Mouse (Mus musculus) erythroblast, embryonic 14.5 days (primary cell): Measurements from ENCODE around the gene Fam184a. TPM values are rescaled to one million over a fixed set of nuclear protein-coding genes. Genes with fewer than 3 reads are reported as not detected.
A peak's percentile ranks its signal among the peaks of the same experiment; 100 is the strongest.

Experiments used
- H3K27me3 ChIP-seq: 2 replicates; pipeline ENCODE4 v1.6.1; 2012; ENCODE audit warnings: inconsistent platforms; ENCODE audit not compliant: control insufficient read depth
- H3K36me3 ChIP-seq: 2 replicates; pipeline ENCODE4 v1.6.1; 2012; ENCODE audit warnings: mild to moderate bottlenecking, inconsistent platforms; ENCODE audit not compliant: control insufficient read depth
- H3K4me1 ChIP-seq: 2 replicates; pipeline ENCODE4 v1.6.1; 2012; ENCODE audit warnings: inconsistent platforms; ENCODE audit not compliant: control insufficient read depth
- H3K4me3 ChIP-seq: replicated peaks from 2 replicates; pipeline ENCODE3; 2012; ENCODE audit warnings: moderate library complexity, mild to moderate bottlenecking, inconsistent platforms
- H3K9me3 ChIP-seq: 2 replicates; pipeline ENCODE4 v1.6.1; 2012; ENCODE audit warnings: low read length, inconsistent platforms, mixed read lengths; ENCODE audit not compliant: control insufficient read depth
- GATA1 ChIP-seq: IDR thresholded peaks from 2 replicates; pipeline ENCODE4 v1.6.1; 2012; ENCODE audit warnings: low read length, inconsistent platforms, mixed read lengths
- TAL1 ChIP-seq: IDR thresholded peaks from 3 replicates; pipeline ENCODE4 v1.6.1; 2012; ENCODE audit warnings: low read length, inconsistent platforms, mixed read lengths
- polyA plus RNA-seq: library from polyadenylated mRNA; stranded (reverse); fragments of >175 nt; gene quantifications from 2 replicates; pipeline ENCODE4 v1.2.3, GENCODE M21; 2012

The Fam184a gene
- polyA plus RNA-seq, 1 experiment = not detected

DNA sequence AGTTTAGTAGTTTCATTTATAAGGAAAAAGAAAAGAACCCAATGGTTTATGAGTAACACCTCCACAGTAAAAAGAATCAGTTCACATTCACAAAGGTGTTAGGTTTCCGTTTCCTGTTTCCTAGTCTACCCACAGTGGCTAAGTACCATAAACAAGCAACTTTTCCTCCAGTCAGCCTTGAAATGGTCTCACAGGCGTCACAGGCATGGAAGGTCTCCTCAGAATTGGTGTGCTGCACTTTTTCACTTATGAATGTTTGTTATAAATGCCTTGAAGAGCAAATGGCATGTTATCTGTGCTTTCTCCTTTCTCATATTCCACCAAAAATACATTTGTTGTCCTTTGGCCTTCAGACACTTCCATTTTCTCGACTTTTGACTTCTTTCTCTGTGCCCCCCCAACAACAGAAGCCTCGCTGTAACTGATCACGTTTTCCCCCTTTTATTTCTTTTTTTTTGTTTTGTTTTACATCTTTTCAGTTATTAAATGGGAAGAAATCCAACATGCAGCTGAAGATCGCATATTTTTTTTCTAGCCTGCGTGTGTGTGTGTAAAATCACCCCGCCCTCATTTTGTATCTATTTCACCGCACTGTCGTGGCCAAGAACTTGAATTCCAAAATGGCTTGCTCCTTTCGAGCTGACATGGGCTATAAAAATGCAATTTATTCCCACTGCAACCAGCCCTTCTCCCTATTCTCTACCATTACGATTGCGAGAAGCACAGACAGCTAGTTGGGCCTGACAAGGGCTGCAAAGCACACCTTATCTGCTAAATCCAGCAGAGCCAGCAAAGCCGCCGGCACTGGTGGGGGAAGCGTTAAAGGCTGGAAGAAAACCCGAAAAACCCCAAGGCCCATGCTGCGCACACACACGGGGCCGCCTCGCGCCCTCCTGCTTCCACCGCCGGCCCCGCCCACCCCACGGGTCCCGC, 154.9 kb downstream of the Fam184a start:
- Histone ChIP-seq H3K4me3 (peak overlapping the region; percentile 87), H3K9me3 (no peaks in the 10 kb centered on the region), H3K4me1 (peaks cover 39% of the 10 kb centered on the region), H3K36me3 (peaks cover 24% of the 10 kb centered on the region), H3K27me3 (no peaks in the 10 kb centered on the region)
- TF ChIP-seq TAL1 (no peak), GATA1 (no peak)

DNA sequence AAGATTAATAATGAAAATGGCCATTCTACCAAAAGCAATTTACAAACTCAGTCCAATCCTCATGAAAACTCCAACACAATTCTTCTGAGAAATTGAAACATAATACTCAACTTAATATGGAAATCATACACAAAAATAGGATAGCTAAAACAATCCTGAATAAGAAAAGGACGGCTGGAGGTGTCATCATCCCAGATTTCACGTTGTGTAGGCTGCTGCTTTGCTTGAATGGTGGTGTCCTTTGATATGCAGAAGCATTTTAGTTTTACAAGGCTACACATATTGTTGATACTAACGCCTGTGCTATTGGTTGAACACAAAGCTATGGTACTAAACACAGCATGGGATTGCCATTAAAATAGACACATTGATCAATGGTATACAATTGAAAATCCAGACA, 165.1 kb downstream of the Fam184a start:
- TF ChIP-seq GATA1 = no peak
- TF ChIP-seq TAL1 = no peak
- Histone ChIP-seq H3K27me3 (no peaks in the 10 kb centered on the region), H3K4me3 (no peak overlapping the region), H3K9me3 (no peaks in the 10 kb centered on the region), H3K4me1 (peaks cover under 1% of the 10 kb centered on the region), H3K36me3 (peaks cover 6% of the 10 kb centered on the region)

Other genes starting within 250 kb of the Fam184a start
- gene Asf1a, start 154.4 kb downstream of the Fam184a start, polyA plus RNA-seq = 1.2 and 1.9 TPM in 2 replicates
- 0.46 and 0.53 TPM in 2 replicates for gene Mcm9, start 120.7 kb downstream of the Fam184a start, polyA plus RNA-seq